Mouse (Mus musculus): ENCODE measurements around the gene Gm10974. TPM values are rescaled to one million over a fixed set of nuclear protein-coding genes. Genes with fewer than 3 reads are reported as not detected.

The Gm10974 gene
- polyA plus RNA-seq, 1 experiment from 2014 or later = not detected

DNA sequence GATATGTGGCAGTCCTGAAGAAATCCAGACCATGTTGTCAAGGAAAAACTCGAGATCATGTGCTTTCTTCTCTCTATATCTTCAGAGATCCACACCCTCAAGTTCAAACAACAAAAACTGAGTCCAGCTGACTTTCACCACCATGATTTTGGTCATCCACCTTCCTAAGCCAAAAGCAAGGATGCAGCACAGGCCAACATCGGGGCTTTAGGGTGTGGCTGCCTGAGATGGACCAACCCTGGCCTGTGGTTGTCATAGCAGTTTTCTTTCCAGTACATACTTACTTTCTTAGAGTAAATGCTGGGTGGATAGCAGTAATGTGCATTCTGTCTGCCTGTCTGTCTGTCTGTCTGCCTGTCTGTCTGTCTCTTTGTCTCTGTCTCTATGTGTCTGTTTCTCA lies 294 bp upstream of the Gm10974 start:
- Histone ChIP-seq H3K4me2 (replicated peaks; ENCODE audit: low read depth) (no peak overlapping the region), H3K27ac (ENCODE audit: low read depth, low read length) (no peak overlapping the region), H3K36me3 (ENCODE audit: control insufficient read depth, insufficient read depth) (peaks cover 4% of the 10 kb centered on the region; the same call in 1 of the 2 replicates), H3K27me3 (replicated peaks; ENCODE audit: control insufficient read depth, insufficient read depth, low read length) (no peaks in the 10 kb centered on the region), H3K4me3 (ENCODE audit: low read depth, low read length) (no peak overlapping the region), H3K9ac (ENCODE audit: low read depth, low read length) (no peak overlapping the region), H3K4me1 (replicated peaks; ENCODE audit: control insufficient read depth, insufficient read depth, low read length) (no peaks in the 10 kb centered on the region), H3K9me3 (ENCODE audit: control insufficient read depth) (peaks cover 2% of the 10 kb centered on the region; the same call in 1 of the 2 replicates)
- TF ChIP-seq CTCF (IDR thresholded peaks at IDR 0.05; ENCODE audit: low read depth) = no peak
- WGBS = 63% methylated on average over 2 of the region's 2 CpGs
- ATAC-seq = no peak

DNA sequence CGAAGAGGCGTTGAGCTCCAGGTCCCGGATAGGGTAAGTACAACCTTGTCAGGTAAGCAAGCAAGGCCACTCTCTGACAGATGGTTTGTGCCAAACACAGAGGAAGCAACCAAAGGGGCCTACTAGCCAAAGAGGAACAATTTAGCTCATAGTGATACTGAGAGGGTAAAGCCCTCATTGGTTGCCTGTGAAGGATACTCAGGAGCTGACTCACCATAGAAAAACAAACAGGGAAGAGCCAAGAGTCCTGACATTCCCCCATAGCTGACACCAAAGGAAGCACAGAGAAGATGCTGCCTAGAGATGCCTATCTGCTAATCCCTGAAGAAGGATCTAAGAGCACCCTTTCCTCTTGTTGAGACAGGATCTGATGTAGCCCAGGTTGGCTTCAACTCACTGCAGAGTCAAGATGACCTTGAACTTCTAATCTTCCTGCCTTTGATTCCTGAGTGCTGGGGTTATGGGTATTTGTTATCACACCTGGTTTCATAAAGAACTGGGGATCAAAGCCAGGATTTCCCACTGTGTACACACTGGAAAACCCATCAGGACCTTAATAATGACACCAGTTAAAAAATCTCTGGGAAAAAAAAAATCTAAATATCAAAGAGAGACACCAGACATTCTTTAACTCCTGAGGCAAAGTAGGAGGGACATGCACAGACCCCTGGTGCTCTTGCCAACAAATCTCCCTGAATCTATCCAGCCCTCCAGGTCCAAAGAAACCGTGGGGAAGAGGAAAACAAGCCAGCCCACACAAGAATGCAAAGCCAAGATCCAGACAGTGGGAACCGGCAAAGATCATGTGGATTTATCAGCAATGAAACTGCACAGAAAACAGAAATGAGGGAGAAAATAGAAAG lies 3.6 kb downstream of the Gm10974 start:
- no peak for ATAC-seq
- peaks cover 3% of the 10 kb centered on the region; the same call in 1 of the 2 replicates for H3K36me3 ChIP-seq (ENCODE audit: control insufficient read depth, insufficient read depth)
- WGBS = 63% methylated on average over 5 of the region's 5 CpGs
- H3K9me3 ChIP-seq (ENCODE audit: control insufficient read depth) = no peaks in the 10 kb centered on the region
- no peak overlapping the region for H3K4me2 ChIP-seq (replicated peaks; ENCODE audit: low read depth)
- no peak overlapping the region for H3K27ac ChIP-seq (ENCODE audit: low read depth, low read length)
- no peak overlapping the region for H3K9ac ChIP-seq (ENCODE audit: low read depth, low read length)
- no peak for TF ChIP-seq CTCF (IDR thresholded peaks at IDR 0.05; ENCODE audit: low read depth)
- H3K4me1 ChIP-seq (replicated peaks; ENCODE audit: control insufficient read depth, insufficient read depth, low read length) = no peaks in the 10 kb centered on the region
- no peaks in the 10 kb centered on the region for H3K27me3 ChIP-seq (replicated peaks; ENCODE audit: control insufficient read depth, insufficient read depth, low read length)
- no peak overlapping the region for H3K4me3 ChIP-seq (ENCODE audit: low read depth, low read length)

DNA sequence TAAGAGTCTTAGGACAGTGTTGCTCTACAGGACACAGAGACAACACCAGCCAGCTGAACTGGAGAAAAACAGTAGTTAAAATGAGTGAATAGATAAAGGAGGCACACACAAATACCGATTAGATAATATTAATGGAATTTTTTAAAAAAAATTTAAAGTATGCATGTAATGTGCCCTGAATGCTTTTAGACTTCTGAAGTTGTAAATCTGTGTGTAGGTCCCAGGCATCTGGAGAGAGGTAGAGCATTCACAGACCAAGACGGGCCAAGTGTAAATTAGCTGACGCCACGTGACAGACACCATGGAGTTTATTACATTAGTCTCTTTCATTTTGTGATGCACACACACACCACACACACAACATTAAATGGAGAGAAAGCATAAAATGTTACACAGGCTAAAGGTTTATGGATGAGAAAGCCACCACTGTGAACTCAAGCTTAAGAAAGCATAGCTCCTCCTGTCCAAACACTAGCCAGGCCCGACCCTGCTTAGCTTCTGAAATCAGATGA lies 4.3 kb downstream of the Gm10974 start:
- Histone ChIP-seq H3K9me3 (ENCODE audit: control insufficient read depth) (no peaks in the 10 kb centered on the region), H3K4me3 (ENCODE audit: low read depth, low read length) (no peak overlapping the region), H3K36me3 (ENCODE audit: control insufficient read depth, insufficient read depth) (peaks cover 3% of the 10 kb centered on the region; the same call in 1 of the 2 replicates), H3K27ac (ENCODE audit: low read depth, low read length) (no peak overlapping the region), H3K4me2 (replicated peaks; ENCODE audit: low read depth) (no peak overlapping the region), H3K27me3 (replicated peaks; ENCODE audit: control insufficient read depth, insufficient read depth, low read length) (no peaks in the 10 kb centered on the region), H3K4me1 (replicated peaks; ENCODE audit: control insufficient read depth, insufficient read depth, low read length) (no peaks in the 10 kb centered on the region), H3K9ac (ENCODE audit: low read depth, low read length) (no peak overlapping the region)
- ATAC-seq = no peak
- TF ChIP-seq CTCF (IDR thresholded peaks at IDR 0.05; ENCODE audit: low read depth) = no peak
- WGBS = 62% methylated on average over 5 of the region's 5 CpGs

DNA sequence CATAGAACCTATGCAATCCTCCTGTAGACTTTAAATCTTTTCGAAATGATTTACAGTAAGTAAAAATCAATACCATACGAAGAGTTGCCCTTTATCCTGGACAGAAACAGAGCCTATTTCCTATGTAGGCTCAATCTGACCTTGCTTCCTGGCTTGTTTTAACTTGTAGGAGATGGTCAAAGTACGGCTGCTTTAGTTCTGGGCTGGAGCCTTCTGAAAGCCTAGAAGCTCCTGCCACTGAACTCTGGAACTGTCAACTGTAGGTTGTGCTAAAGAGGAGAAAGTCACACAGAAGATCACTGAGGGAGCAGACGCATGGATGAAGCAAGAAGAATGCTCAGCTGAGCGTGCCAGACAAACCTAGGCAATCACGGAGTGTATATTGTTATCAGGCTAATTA lies 5.3 kb downstream of the Gm10974 start:
- TF ChIP-seq CTCF (IDR thresholded peaks at IDR 0.05; ENCODE audit: low read depth) = no peak
- Histone ChIP-seq H3K4me3 (ENCODE audit: low read depth, low read length) (no peak overlapping the region), H3K27me3 (replicated peaks; ENCODE audit: control insufficient read depth, insufficient read depth, low read length) (no peaks in the 10 kb centered on the region), H3K9me3 (ENCODE audit: control insufficient read depth) (no peaks in the 10 kb centered on the region), H3K4me2 (replicated peaks; ENCODE audit: low read depth) (no peak overlapping the region), H3K27ac (ENCODE audit: low read depth, low read length) (no peak overlapping the region), H3K9ac (ENCODE audit: low read depth, low read length) (no peak overlapping the region), H3K4me1 (replicated peaks; ENCODE audit: control insufficient read depth, insufficient read depth, low read length) (0 out of 2 replicates have a peak, but pooled peaks cover 2% of the 10 kb centered on the region), H3K36me3 (ENCODE audit: control insufficient read depth, insufficient read depth) (peaks cover 3% of the 10 kb centered on the region; the same call in 1 of the 2 replicates)
- WGBS = 47% methylated on average over 6 of the region's 6 CpGs
- peak; percentile 70 for ATAC-seq

DNA sequence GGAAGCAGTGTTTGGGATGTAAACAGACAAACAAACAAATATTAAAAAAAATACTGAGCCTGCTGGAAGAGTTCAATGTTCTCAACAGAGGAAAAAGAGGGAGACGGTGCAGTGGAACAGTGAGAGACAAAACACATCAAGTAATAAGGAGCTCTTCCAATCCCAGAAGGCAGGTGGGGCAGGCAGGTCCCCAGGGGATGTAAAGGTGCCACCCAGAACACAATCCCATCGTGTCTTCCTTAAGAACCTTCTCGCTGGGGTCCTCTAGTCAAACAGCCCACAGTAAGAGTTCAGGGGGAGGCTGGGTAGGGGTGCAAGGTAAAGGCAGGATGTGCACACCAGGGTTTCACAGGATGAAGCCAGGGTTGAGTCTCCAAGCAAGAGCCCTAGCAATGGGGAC lies 7.7 kb downstream of the Gm10974 start:
- Histone ChIP-seq H3K27ac (ENCODE audit: low read depth, low read length) (no peak overlapping the region), H3K27me3 (replicated peaks; ENCODE audit: control insufficient read depth, insufficient read depth, low read length) (no peaks in the 10 kb centered on the region), H3K36me3 (ENCODE audit: control insufficient read depth, insufficient read depth) (no peaks in the 10 kb centered on the region), H3K4me3 (ENCODE audit: low read depth, low read length) (no peak overlapping the region), H3K9me3 (ENCODE audit: control insufficient read depth) (no peaks in the 10 kb centered on the region), H3K4me1 (replicated peaks; ENCODE audit: control insufficient read depth, insufficient read depth, low read length) (0 out of 2 replicates have a peak, but pooled peaks cover 4% of the 10 kb centered on the region), H3K4me2 (replicated peaks; ENCODE audit: low read depth) (no peak overlapping the region), H3K9ac (ENCODE audit: low read depth, low read length) (no peak overlapping the region)
- 90% methylated on average over 3 of the region's 3 CpGs for WGBS
- no peak for TF ChIP-seq CTCF (IDR thresholded peaks at IDR 0.05; ENCODE audit: low read depth)
- ATAC-seq = no peak

DNA sequence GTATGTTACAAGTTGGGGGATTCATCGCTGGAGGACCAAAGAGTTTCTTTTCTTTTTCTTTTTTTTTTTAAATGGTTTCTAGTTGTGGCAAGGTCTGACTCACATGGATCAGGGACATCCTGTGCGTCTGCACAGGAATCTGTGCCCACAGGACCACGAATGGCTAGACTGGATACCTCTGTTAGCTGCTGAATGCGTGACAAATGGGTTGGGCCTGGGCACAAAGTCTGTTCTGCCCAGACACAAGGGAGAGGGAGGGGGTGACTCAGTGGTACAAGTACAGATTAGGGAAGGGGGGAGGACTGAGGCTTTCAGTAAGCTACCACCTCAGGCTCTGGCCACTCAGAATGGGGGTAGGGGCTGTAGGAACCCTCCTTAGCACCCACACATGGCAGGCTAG lies 10.0 kb downstream of the Gm10974 start:
- TF ChIP-seq CTCF (IDR thresholded peaks at IDR 0.05; ENCODE audit: low read depth) = no peak
- 61% methylated on average over 4 of the region's 4 CpGs for WGBS
- Histone ChIP-seq H3K4me2 (replicated peaks; ENCODE audit: low read depth) (no peak overlapping the region), H3K4me1 (replicated peaks; ENCODE audit: control insufficient read depth, insufficient read depth, low read length) (0 out of 2 replicates have a peak, but pooled peaks cover 4% of the 10 kb centered on the region), H3K9me3 (ENCODE audit: control insufficient read depth) (no peaks in the 10 kb centered on the region), H3K27ac (ENCODE audit: low read depth, low read length) (no peak overlapping the region), H3K9ac (ENCODE audit: low read depth, low read length) (no peak overlapping the region), H3K36me3 (ENCODE audit: control insufficient read depth, insufficient read depth) (peaks cover 6% of the 10 kb centered on the region; the same call in 1 of the 2 replicates), H3K27me3 (replicated peaks; ENCODE audit: control insufficient read depth, insufficient read depth, low read length) (no peaks in the 10 kb centered on the region), H3K4me3 (ENCODE audit: low read depth, low read length) (no peak overlapping the region)
- no peak for ATAC-seq

All from intestine, postnatal 0 days (tissue).